Mouse (Mus musculus): Measurements from ENCODE around the gene Spcs2.

- no peak for TF ChIP-seq EP300 (IDR thresholded peaks at IDR 0.05; ENCODE audit: low read depth)
- no peak for TF ChIP-seq CTCF (IDR thresholded peaks at IDR 0.05; ENCODE audit: low read depth)
Measured at GRCm38 (mm10) chr7:99873965-99874364, 10.7 kb upstream of the Spcs2 start.
